Mouse (Mus musculus) brain, embryonic 14.5 days (tissue): Measurements from ENCODE around the gene Rreb1.

Source experiments
- CTCF ChIP-seq: fragments of 200-500 bp; IDR thresholded peaks from 2 replicates; pipeline ENCODE4 v1.5.1; 2012; ENCODE audit warnings: inconsistent platforms, mild to moderate bottlenecking, moderate library complexity, borderline replicate concordance; ENCODE audit not compliant: insufficient read depth, insufficient read length; ENCODE audit errors: extremely low read depth
- POLR2A ChIP-seq: fragments of 200-500 bp; IDR thresholded peaks from 2 replicates; pipeline ENCODE4 v1.6.1; 2012; ENCODE audit warnings: mild to moderate bottlenecking, inconsistent platforms, borderline replicate concordance; ENCODE audit not compliant: poor library complexity, insufficient read depth, insufficient read length, severe bottlenecking; ENCODE audit errors: extremely low read depth

- TF ChIP-seq POLR2A (no peak), CTCF (no peak)
Measured at GRCm38 (mm10) chr13:37930091-37930490, 151.9 kb downstream of the Rreb1 start.
